Mouse (Mus musculus): Measurements from ENCODE around the gene Gm20388. TPM values are rescaled to one million over a fixed set of nuclear protein-coding genes. Genes with fewer than 3 reads are reported as not detected.

The Gm20388 gene
- polyA plus RNA-seq, 1 experiment from 2014 or later: not detected

- WGBS: under 1% methylated on average over 37 of the region's 37 CpGs
- Histone ChIP-seq H3K36me3 (no peaks in the 10 kb centered on the region), H3K4me3 (peak overlapping the region; percentile 80), H3K27me3 (peaks cover 24% of the 10 kb centered on the region), H3K9me3 (no peaks in the 10 kb centered on the region), H3K4me2 (replicated peaks) (peak overlapping the region; percentile 75), H3K4me1 (peaks cover 31% of the 10 kb centered on the region), H3K27ac (replicated peaks) (peak overlapping the region; percentile 51), H3K9ac (replicated peaks) (peak overlapping the region; percentile 73)
- ATAC-seq (replicated peaks): peak; percentile 23; the same call in 1 of the 2 replicates
These were observed 1820.0 kb downstream of the Gm20388 start for GRCm38 (mm10) chr8:121730646-121731045.

GRCm38 (mm10) chr8:121731060-121731459 lies 1820.4 kb downstream of the Gm20388 start:
- H3K4me2 ChIP-seq (replicated peaks): peak overlapping the region; percentile 75

GRCm38 (mm10) chr8:121731471-121732333 lies 1821.1 kb downstream of the Gm20388 start:
- Histone ChIP-seq H3K27ac (replicated peaks) (peak overlapping the region; percentile 51; the same call in 1 of the 2 replicates), H3K36me3 (no peaks in the 10 kb centered on the region), H3K4me3 (peak overlapping the region; percentile 80), H3K9ac (replicated peaks) (peak overlapping the region; percentile 73), H3K4me2 (replicated peaks) (peak overlapping the region; percentile 75), H3K4me1 (peaks cover 31% of the 10 kb centered on the region), H3K27me3 (peaks cover 24% of the 10 kb centered on the region), H3K9me3 (no peaks in the 10 kb centered on the region)
- WGBS: 4% methylated on average over 26 of the region's 26 CpGs
- peak; percentile 15; the same call in 1 of the 2 replicates for ATAC-seq (replicated peaks)

More at GRCm38 (mm10) chr8:121731060-121731459, 1820.4 kb downstream of the Gm20388 start:
- Histone ChIP-seq H3K4me3 (peak overlapping the region; percentile 80), H3K27ac (replicated peaks) (peak overlapping the region; percentile 51), H3K27me3 (peaks cover 24% of the 10 kb centered on the region), H3K9me3 (no peaks in the 10 kb centered on the region), H3K4me1 (peaks cover 31% of the 10 kb centered on the region), H3K36me3 (no peaks in the 10 kb centered on the region), H3K9ac (replicated peaks) (peak overlapping the region; percentile 73)
- peak; percentile 14; the same call in 1 of the 2 replicates for ATAC-seq (replicated peaks)
- WGBS: 0% methylated on average over 11 of the region's 11 CpGs

- Histone ChIP-seq H3K36me3 (no peaks in the 10 kb centered on the region), H3K27ac (replicated peaks) (no peak overlapping the region), H3K9me3 (no peaks in the 10 kb centered on the region), H3K4me1 (peaks cover 31% of the 10 kb centered on the region), H3K4me3 (peak overlapping the region; percentile 80), H3K9ac (replicated peaks) (peak overlapping the region; percentile 73), H3K27me3 (peaks cover 24% of the 10 kb centered on the region), H3K4me2 (replicated peaks) (peak overlapping the region; percentile 75)
- 50% methylated on average over 4 of the region's 4 CpGs for WGBS
- ATAC-seq (replicated peaks): no peak
These were observed 1821.7 kb downstream of the Gm20388 start for GRCm38 (mm10) chr8:121732334-121732665.

- no peak overlapping the region for H3K9ac ChIP-seq (replicated peaks)
- no peak for ATAC-seq (replicated peaks)
- H3K9me3 ChIP-seq: no peaks in the 10 kb centered on the region
- 90% methylated on average over 16 of the region's 16 CpGs for WGBS
- H3K27me3 ChIP-seq: peaks cover 19% of the 10 kb centered on the region
- H3K27ac ChIP-seq (replicated peaks): no peak overlapping the region
- no peak overlapping the region for H3K4me2 ChIP-seq (replicated peaks)
- H3K4me3 ChIP-seq: no peak overlapping the region
- H3K36me3 ChIP-seq: no peaks in the 10 kb centered on the region
- H3K4me1 ChIP-seq: peaks cover 31% of the 10 kb centered on the region
These were observed 1823.6 kb downstream of the Gm20388 start for GRCm38 (mm10) chr8:121734262-121734661.

GRCm38 (mm10) chr8:121736236-121736635 lies 1825.6 kb downstream of the Gm20388 start:
- Histone ChIP-seq H3K9ac (replicated peaks) (no peak overlapping the region), H3K4me2 (replicated peaks) (no peak overlapping the region), H3K4me1 (peaks cover 23% of the 10 kb centered on the region), H3K27ac (replicated peaks) (no peak overlapping the region), H3K9me3 (no peaks in the 10 kb centered on the region), H3K36me3 (no peaks in the 10 kb centered on the region), H3K4me3 (no peak overlapping the region), H3K27me3 (peaks cover 9% of the 10 kb centered on the region; the same call in 1 of the 2 replicates)
- WGBS: 12% methylated on average over 7 of the region's 7 CpGs
- ATAC-seq (replicated peaks): no peak

- Histone ChIP-seq H3K9ac (replicated peaks) (no peak overlapping the region), H3K27ac (replicated peaks) (no peak overlapping the region), H3K9me3 (no peaks in the 10 kb centered on the region), H3K4me2 (replicated peaks) (no peak overlapping the region), H3K36me3 (no peaks in the 10 kb centered on the region), H3K4me1 (no peaks in the 10 kb centered on the region), H3K27me3 (no peaks in the 10 kb centered on the region), H3K4me3 (no peak overlapping the region)
- 93% methylated on average over 10 of the region's 10 CpGs for WGBS
- no peak for ATAC-seq (replicated peaks)
These were observed 1830.1 kb downstream of the Gm20388 start for GRCm38 (mm10) chr8:121740721-121741120.

- WGBS: 76% methylated on average over 9 of the region's 9 CpGs
- no peak overlapping the region for H3K4me2 ChIP-seq (replicated peaks)
- no peak overlapping the region for H3K27ac ChIP-seq (replicated peaks)
- H3K9me3 ChIP-seq: peaks cover 3% of the 10 kb centered on the region; the same call in 1 of the 2 replicates
- no peak overlapping the region for H3K4me3 ChIP-seq
- ATAC-seq (replicated peaks): no peak
- H3K9ac ChIP-seq (replicated peaks): no peak overlapping the region
- H3K36me3 ChIP-seq: 0 out of 2 replicates have a peak, but pooled peaks cover 3% of the 10 kb centered on the region
- no peaks in the 10 kb centered on the region for H3K4me1 ChIP-seq
- H3K27me3 ChIP-seq: no peaks in the 10 kb centered on the region
These were observed 1838.9 kb downstream of the Gm20388 start for GRCm38 (mm10) chr8:121749501-121749900.

GRCm38 (mm10) chr8:121750512-121750911 lies 1839.9 kb downstream of the Gm20388 start:
- no peaks in the 10 kb centered on the region for H3K27me3 ChIP-seq
- 45% methylated on average over 3 of the region's 3 CpGs for WGBS

GRCm38 (mm10) chr8:121751407-121751806 lies 1840.8 kb downstream of the Gm20388 start:
- no peak for ATAC-seq (replicated peaks)
- no peak overlapping the region for H3K4me3 ChIP-seq
- 37% methylated on average over 3 of the region's 3 CpGs for WGBS

More at GRCm38 (mm10) chr8:121750512-121750911, 1839.9 kb downstream of the Gm20388 start:
- H3K36me3 ChIP-seq: 0 out of 2 replicates have a peak, but pooled peaks cover 3% of the 10 kb centered on the region
- no peak overlapping the region for H3K4me2 ChIP-seq (replicated peaks)
- no peaks in the 10 kb centered on the region for H3K4me1 ChIP-seq
- H3K4me3 ChIP-seq: no peak overlapping the region
- H3K27ac ChIP-seq (replicated peaks): no peak overlapping the region
- no peak overlapping the region for H3K9ac ChIP-seq (replicated peaks)
- no peak for ATAC-seq (replicated peaks)
- H3K9me3 ChIP-seq: peaks cover 3% of the 10 kb centered on the region; the same call in 1 of the 2 replicates

GRCm38 (mm10) chr8:121758470-121758869 lies 1847.8 kb downstream of the Gm20388 start:
- H3K36me3 ChIP-seq: 0 out of 2 replicates have a peak, but pooled peaks cover under 1% of the 10 kb centered on the region
- H3K27me3 ChIP-seq: no peaks in the 10 kb centered on the region
- no peak for ATAC-seq (replicated peaks)
- H3K27ac ChIP-seq (replicated peaks): no peak overlapping the region
- no peaks in the 10 kb centered on the region for H3K9me3 ChIP-seq
- H3K4me2 ChIP-seq (replicated peaks): no peak overlapping the region
- peaks cover 7% of the 10 kb centered on the region for H3K4me1 ChIP-seq
- 78% methylated on average over 12 of the region's 12 CpGs for WGBS
- H3K9ac ChIP-seq (replicated peaks): no peak overlapping the region
- no peak overlapping the region for H3K4me3 ChIP-seq

More at GRCm38 (mm10) chr8:121751407-121751806, 1840.8 kb downstream of the Gm20388 start:
- H3K36me3 ChIP-seq: 0 out of 2 replicates have a peak, but pooled peaks cover 3% of the 10 kb centered on the region
- no peaks in the 10 kb centered on the region for H3K4me1 ChIP-seq
- no peak overlapping the region for H3K27ac ChIP-seq (replicated peaks)
- no peak overlapping the region for H3K4me2 ChIP-seq (replicated peaks)
- H3K9me3 ChIP-seq: peaks cover 3% of the 10 kb centered on the region; the same call in 1 of the 2 replicates
- H3K27me3 ChIP-seq: no peaks in the 10 kb centered on the region
- no peak overlapping the region for H3K9ac ChIP-seq (replicated peaks)

- Histone ChIP-seq H3K4me1 (peaks cover 12% of the 10 kb centered on the region), H3K27me3 (no peaks in the 10 kb centered on the region), H3K9me3 (no peaks in the 10 kb centered on the region), H3K36me3 (no peaks in the 10 kb centered on the region), H3K4me2 (replicated peaks) (no peak overlapping the region), H3K4me3 (no peak overlapping the region), H3K27ac (replicated peaks) (no peak overlapping the region), H3K9ac (replicated peaks) (no peak overlapping the region)
- ATAC-seq (replicated peaks): no peak
- 79% methylated on average over 7 of the region's 7 CpGs for WGBS
These were observed 1849.8 kb downstream of the Gm20388 start for GRCm38 (mm10) chr8:121760484-121760883.

Data from forebrain, embryonic 15.5 days (tissue).